17 mouse cellular contexts compared by ENCODE assay signal in genomic region chr2:3771483-3771882, GRCm38 (mm10).
DNase-seq lines count a peak whose midpoint lies in the region; ATAC-seq lines count a peak whose summit lies in the region.
"Had no signal": no experiment of that assay in that cellular context is flagged by ENCODE, and none has a peak within 500 bp of the region (broad histone marks: within the 10 kb centered on the region; RNA-seq: fewer than 3 reads in every experiment).

No protein-coding gene starts in this region.

- DNase-seq in intestine, embryonic 14.5 days (ENCODE audit: low spot score): no peak
- DNase-seq in liver, embryonic 11.5 days (ENCODE audit: low spot score): no peak
- DNase-seq in liver: no peak
- DNase-seq in ovary, adult 18-20 months (ENCODE audit: low spot score): no peak
- DNase-seq: adrenal gland, postnatal 14 days; cerebellum, adult 11-12 months; cerebellum, adult 9-10 months; cerebellum, postnatal 25 days; gastrocnemius, postnatal 10 days; heart, adult 2 months had no signal

- 0 out of 2 replicates have a peak, but pooled peaks cover 8% of the 10 kb centered on the region for H3K36me3 ChIP-seq in intestine, embryonic 14.5 days (ENCODE audit: control insufficient read depth, insufficient read depth, low read length)
- no peaks in the 10 kb centered on the region for H3K36me3 ChIP-seq in intestine, embryonic 15.5 days
- no peaks in the 10 kb centered on the region for H3K36me3 ChIP-seq in liver, embryonic 11.5 days (ENCODE audit: control insufficient read depth, insufficient read depth, low read length)
- 0 out of 2 replicates have a peak, but pooled peaks cover 2% of the 10 kb centered on the region for H3K36me3 ChIP-seq in liver, embryonic 16.5 days (ENCODE audit: control insufficient read depth, insufficient read depth)
- H3K36me3 ChIP-seq in heart, embryonic 11.5 days (ENCODE audit: control insufficient read depth, insufficient read depth, low read length): no peaks in the 10 kb centered on the region
- H3K36me3 ChIP-seq: embryonic facial prominence, embryonic 12.5 days; forebrain, embryonic 15.5 days had no signal

- H3K4me2 ChIP-seq in intestine, embryonic 14.5 days (ENCODE audit: low read length): 0 out of 2 replicates have a peak overlapping the region, but pooled peaks have one; percentile 6
- H3K4me2 ChIP-seq in intestine, embryonic 15.5 days (replicated peaks): no peak overlapping the region
- H3K4me2 ChIP-seq in liver, embryonic 11.5 days: peak overlapping the region; percentile 2; the same call in 1 of the 2 replicates
- no peak overlapping the region for H3K4me2 ChIP-seq in liver, embryonic 16.5 days (ENCODE audit: low read depth, low read length)
- H3K4me2 ChIP-seq in heart, embryonic 11.5 days: no peak overlapping the region
- H3K4me2 ChIP-seq: embryonic facial prominence, embryonic 12.5 days; forebrain, embryonic 15.5 days; heart, embryonic 12.5 days; hindbrain, embryonic 13.5 days had no signal

- no peaks in the 10 kb centered on the region; the same call in 1 of the 2 replicates for H3K4me1 ChIP-seq in intestine, embryonic 14.5 days (replicated peaks; ENCODE audit: control insufficient read depth, insufficient read depth, low read length)
- H3K4me1 ChIP-seq in intestine, embryonic 15.5 days (replicated peaks): 0 out of 2 replicates have a peak, but pooled peaks cover 9% of the 10 kb centered on the region
- peaks cover 6% of the 10 kb centered on the region; the same call in 1 of the 2 replicates for H3K4me1 ChIP-seq in liver, embryonic 11.5 days (replicated peaks; ENCODE audit: control insufficient read depth, insufficient read depth, low read length)
- peaks cover 6% of the 10 kb centered on the region for H3K4me1 ChIP-seq in liver, embryonic 16.5 days (ENCODE audit: control insufficient read depth, low read depth, low read length)
- peaks cover 11% of the 10 kb centered on the region for H3K4me1 ChIP-seq in heart, embryonic 11.5 days (ENCODE audit: control insufficient read depth, insufficient read depth, low read length)

- 76% methylated on average over 6 of the region's 6 CpGs for whole genome bisulfite sequencing in intestine, embryonic 14.5 days
- 76% methylated on average over 6 of the region's 6 CpGs for WGBS in intestine, embryonic 15.5 days
- WGBS in liver, embryonic 11.5 days: 76% methylated on average over 6 of the region's 6 CpGs
- 57% methylated on average over 6 of the region's 6 CpGs for WGBS in liver, embryonic 16.5 days (ENCODE audit: insufficient replicate concordance)
- 64% methylated on average over 6 of the region's 6 CpGs for whole genome bisulfite sequencing in heart, embryonic 11.5 days (ENCODE audit: insufficient replicate concordance)

- no peak overlapping the region for H3K9ac ChIP-seq in intestine, embryonic 14.5 days (ENCODE audit: low read length)
- H3K9ac ChIP-seq in intestine, embryonic 15.5 days: no peak overlapping the region
- no peak overlapping the region for H3K9ac ChIP-seq in liver, embryonic 11.5 days (ENCODE audit: low read depth, low read length)
- H3K9ac ChIP-seq in liver, embryonic 16.5 days (ENCODE audit: low read depth, low read length): no peak overlapping the region
- no peak overlapping the region for H3K9ac ChIP-seq in heart, embryonic 11.5 days (ENCODE audit: low read depth, low read length)
- H3K9ac ChIP-seq: embryonic facial prominence, embryonic 12.5 days; forebrain, embryonic 15.5 days; heart, embryonic 12.5 days; hindbrain, embryonic 13.5 days had no signal

- no peaks in the 10 kb centered on the region for H3K9me3 ChIP-seq in intestine, embryonic 14.5 days (ENCODE audit: control insufficient read depth, low read length)
- H3K9me3 ChIP-seq in intestine, embryonic 15.5 days: no peaks in the 10 kb centered on the region
- no peaks in the 10 kb centered on the region for H3K9me3 ChIP-seq in liver, embryonic 11.5 days (ENCODE audit: control insufficient read depth, low read length)
- H3K9me3 ChIP-seq in liver, embryonic 16.5 days (replicated peaks; ENCODE audit: control insufficient read depth, low read length): no peaks in the 10 kb centered on the region
- no peaks in the 10 kb centered on the region for H3K9me3 ChIP-seq in heart, embryonic 11.5 days (replicated peaks; ENCODE audit: control insufficient read depth, low read length)
- H3K9me3 ChIP-seq: embryonic facial prominence, embryonic 12.5 days; forebrain, embryonic 15.5 days; heart, embryonic 12.5 days; hindbrain, embryonic 13.5 days had no signal

- no peak for ATAC-seq in intestine, embryonic 14.5 days (replicated peaks; ENCODE audit: low FRiP score, low TSS enrichment, low read depth)
- no peak for ATAC-seq in intestine, embryonic 15.5 days
- ATAC-seq in liver, embryonic 11.5 days (replicated peaks; ENCODE audit: low FRiP score): no peak
- ATAC-seq in liver, embryonic 16.5 days (ENCODE audit: low read depth): peak; percentile 17; the same call in 1 of the 2 replicates
- ATAC-seq in heart, embryonic 11.5 days (replicated peaks; ENCODE audit: insufficient number of reproducible peaks, low FRiP score, low TSS enrichment): no peak
- ATAC-seq: forebrain, embryonic 15.5 days had no signal

- H3K4me3 ChIP-seq in intestine, embryonic 14.5 days (ENCODE audit: low read depth, low read length): no peak overlapping the region
- no peak overlapping the region for H3K4me3 ChIP-seq in intestine, embryonic 15.5 days (replicated peaks)
- H3K4me3 ChIP-seq in liver, embryonic 11.5 days (ENCODE audit: low read depth, low read length): no peak overlapping the region
- H3K4me3 ChIP-seq in liver, embryonic 16.5 days (ENCODE audit: low read depth, low read length): no peak overlapping the region
- no peak overlapping the region for H3K4me3 ChIP-seq in heart, embryonic 11.5 days (ENCODE audit: low read depth, low read length)
- H3K4me3 ChIP-seq: embryonic facial prominence, embryonic 12.5 days; forebrain, embryonic 15.5 days; heart, adult 2 months; heart, embryonic 12.5 days; hindbrain, embryonic 13.5 days had no signal

- no peaks in the 10 kb centered on the region for H3K27me3 ChIP-seq in intestine, embryonic 14.5 days (replicated peaks; ENCODE audit: control insufficient read depth, insufficient read depth, low read length)
- H3K27me3 ChIP-seq in intestine, embryonic 15.5 days (replicated peaks): no peaks in the 10 kb centered on the region
- no peaks in the 10 kb centered on the region for H3K27me3 ChIP-seq in liver, embryonic 11.5 days (replicated peaks; ENCODE audit: control insufficient read depth, insufficient read depth, low read length)
- no peaks in the 10 kb centered on the region for H3K27me3 ChIP-seq in liver, embryonic 16.5 days (ENCODE audit: control insufficient read depth, insufficient read depth, low read depth, low read length)
- no peaks in the 10 kb centered on the region for H3K27me3 ChIP-seq in heart, embryonic 11.5 days (ENCODE audit: control insufficient read depth, insufficient read depth, low read length)
- H3K27me3 ChIP-seq: embryonic facial prominence, embryonic 12.5 days; forebrain, embryonic 15.5 days; hindbrain, embryonic 13.5 days had no signal

- H3K27ac ChIP-seq in intestine, embryonic 14.5 days (ENCODE audit: low read depth): no peak overlapping the region
- H3K27ac ChIP-seq in intestine, embryonic 15.5 days: no peak overlapping the region
- H3K27ac ChIP-seq in liver, embryonic 11.5 days (ENCODE audit: low read depth, low read length): no peak overlapping the region
- no peak overlapping the region for H3K27ac ChIP-seq in liver, embryonic 16.5 days (ENCODE audit: low read length)
- no peak overlapping the region for H3K27ac ChIP-seq in heart, embryonic 11.5 days (ENCODE audit: low read depth, low read length)
- H3K27ac ChIP-seq: embryonic facial prominence, embryonic 12.5 days; forebrain, embryonic 15.5 days; heart, adult 2 months; hindbrain, embryonic 13.5 days had no signal

Comparison
In these comparisons a context has a peak if more than half of its experiments do, and no peak if none do; other contexts are left out.
1. H3K4me2 ChIP-seq: peak in intestine, embryonic 14.5 days (single experiment) and liver, embryonic 11.5 days (single experiment); none in intestine, embryonic 15.5 days (single experiment), liver, embryonic 16.5 days (single experiment) and heart, embryonic 11.5 days (single experiment).